Comparison of ENCODE assay signal across 8 mouse cellular contexts in genomic region chr7:45062239-45062835, GRCm38 (mm10). TPM values are rescaled to one million over a fixed set of nuclear protein-coding genes. Genes with fewer than 3 reads are reported as not detected.
DNase-seq lines count a peak whose midpoint lies in the region; ATAC-seq and TF ChIP-seq lines count a peak whose summit lies in the region.

Gene Nosip (plus strand): TSS chr7:45062429.
Gene Prrg2 (minus strand): TSS chr7:45062677.

- peaks cover 48% of the 10 kb centered on the region for H3K4me1 ChIP-seq in hindbrain, embryonic 13.5 days (replicated peaks)

- WGBS in hindbrain, embryonic 13.5 days = under 1% methylated on average over 31 of the region's 31 CpGs

- no peak for TF ChIP-seq CTCF in Patski (IDR thresholded peaks at IDR 0.05)

- CTCF ChIA-PET in Patski (lab: Charles Lee) = no interaction called here

- DNase-seq in Patski (ENCODE audit: low read depth, low spot score) = peak; percentile 91
- peak; percentile 96 to 97 for DNase-seq in cerebellum, postnatal 14 days
- peak; percentile 86 to 93 for DNase-seq in frontal cortex, postnatal 14 days (ENCODE audit: low spot score in 2 of 2)
- DNase-seq in layer of hippocampus, postnatal 25 days (ENCODE audit: extremely low spot score in 1 of 2, low spot score in 1 of 2) = peak; percentile 91 to 92
- peak; percentile 97 for DNase-seq in lung, postnatal 25 days (ENCODE audit: low spot score)
- DNase-seq in retina, embryonic 14.5 days (ENCODE audit: low spot score) = peak; percentile 97
- DNase-seq in thymus, postnatal 4 days = peak; percentile 94

- H3K9me3 ChIP-seq in hindbrain, embryonic 13.5 days = no peaks in the 10 kb centered on the region

- in situ Hi-C loops in Patski (cut with MboI; ENCODE audit: low pct_unique_long_range_greater_than_20kb) = no loop called here

- peak within 1 kb of the TSS; percentile 50 for H3K4me3 ChIP-seq in hindbrain, embryonic 13.5 days

- peak within 1 kb of the TSS; percentile 61 for H3K4me2 ChIP-seq in hindbrain, embryonic 13.5 days

- peak within 1 kb of the TSS; percentile 61 for H3K9ac ChIP-seq in hindbrain, embryonic 13.5 days

- peak; percentile 79 for ATAC-seq in Patski
- peak; percentile 89 for ATAC-seq in hindbrain, embryonic 13.5 days (ENCODE audit: low FRiP score)

- POLR2A ChIA-PET in Patski (lab: Charles Lee) = interaction anchor here (0.9 kb wide), 1 partner anchor 10 kb away, joined by 3 read pairs; no protein-coding TSS in a partner anchor

- peak within 1 kb of the TSS; percentile 88 for H3K27ac ChIP-seq in hindbrain, embryonic 13.5 days

- no peaks in the 10 kb centered on the region for H3K27me3 ChIP-seq in Patski
- no peaks in the 10 kb centered on the region for H3K27me3 ChIP-seq in hindbrain, embryonic 13.5 days

- no peaks in the 10 kb centered on the region for H3K36me3 ChIP-seq in hindbrain, embryonic 13.5 days

RNA-seq across cellular contexts. Expression of gene Nosip, which starts in this region (rescaled TPM):
- polyA plus RNA-seq in Patski (2021) = 77.4 TPM
- 58.0 and 58.5 TPM in 2 replicates for polyA plus RNA-seq in hindbrain, embryonic 13.5 days (2015; fragmentation: Nextera tagmentation; extraction: Ambion mirVana)
- 10 to 100 TPM; 49.8 to 59.4 TPM for total RNA-seq in layer of hippocampus, postnatal 25 days (2021)

RNA-seq across cellular contexts. Expression of gene Prrg2, which starts in this region (rescaled TPM):
- polyA plus RNA-seq in Patski (2021) = 38.6 TPM
- 14.8 and 17.1 TPM in 2 replicates for polyA plus RNA-seq in hindbrain, embryonic 13.5 days (2015; fragmentation: Nextera tagmentation; extraction: Ambion mirVana)
- 1 to 10 TPM; 5.6 to 6.6 TPM for total RNA-seq in layer of hippocampus, postnatal 25 days (2021)

Comparison
In these comparisons a context has a peak if more than half of its experiments do, and no peak if none do; other contexts are left out.
1. Peak in every context shown above with its lines: DNase-seq, ATAC-seq, H3K4me3 ChIP-seq and H3K27ac ChIP-seq.